ENCODE assay signal across 21 mouse cellular contexts in the genomic region with DNA sequence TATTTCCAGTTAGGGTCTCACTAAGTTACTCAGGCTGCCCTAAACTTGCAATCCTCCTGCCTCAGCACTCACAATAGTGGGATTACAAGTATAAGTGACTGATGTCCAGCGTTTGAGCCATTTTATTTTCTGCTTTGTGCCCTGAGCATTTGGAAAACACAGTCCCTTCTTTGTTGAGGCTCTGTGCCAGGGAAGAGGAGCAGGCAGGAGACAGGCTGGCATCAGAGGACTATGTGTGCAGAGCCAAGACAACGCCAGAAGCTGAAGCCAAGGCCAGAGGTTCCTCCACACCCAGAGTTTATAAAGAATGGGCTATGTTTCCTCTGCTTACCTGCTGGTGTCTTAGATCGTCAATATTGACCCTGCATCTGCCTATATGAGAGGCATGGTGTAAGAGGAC. TPM values are rescaled to one million over a fixed set of nuclear protein-coding genes. Genes with fewer than 3 reads are reported as not detected.
A peak's percentile ranks its signal among the peaks of the same experiment; 100 is the strongest.
DNase-seq lines count a peak whose midpoint lies in the region; ATAC-seq and TF ChIP-seq lines count a peak whose summit lies in the region.
"Had no signal": no experiment of that assay in that cellular context is flagged by ENCODE, and none has a peak within 500 bp of the region (broad histone marks: within the 10 kb centered on the region; RNA-seq: fewer than 3 reads in every experiment).

No protein-coding gene starts in this region.

- no peak overlapping the region for H3K9ac ChIP-seq in hindbrain, embryonic 12.5 days
- H3K9ac ChIP-seq in liver, adult 2 months (ENCODE audit: low read depth, low read length) = no peak overlapping the region
- H3K9ac ChIP-seq: embryonic facial prominence, embryonic 12.5 days; embryonic facial prominence, embryonic 15.5 days; forebrain, postnatal 0 days; hindbrain, embryonic 14.5 days had no signal

- no peak for ATAC-seq in hindbrain, embryonic 12.5 days (ENCODE audit: low FRiP score)
- ATAC-seq: activated CD4-positive, CD25-positive, alpha-beta regulatory T cell, adult 4 months; forebrain, embryonic 14.5 days; forebrain, postnatal 0 days; hindbrain, postnatal 0 days; inflammation-experienced regulatory T-cells, adult 6 months had no signal

- H3K27me3 ChIP-seq in hindbrain, embryonic 10.5 days (ENCODE audit: insufficient read depth, poor library complexity, severe bottlenecking) = peaks cover 37% of the 10 kb centered on the region
- H3K27me3 ChIP-seq in hindbrain, embryonic 12.5 days = peaks cover 32% of the 10 kb centered on the region
- H3K27me3 ChIP-seq in liver, adult 2 months (ENCODE audit: control insufficient read depth, insufficient read depth, low read length) = no peaks in the 10 kb centered on the region

- DNase-seq in cerebellum, postnatal 10 days = peak; percentile 61 to 71
- no peak for DNase-seq in cerebellum, postnatal 4 days (ENCODE audit: low spot score in 2 of 2)
- peak; percentile 1 for DNase-seq in hindbrain, embryonic 10.5 days (ENCODE audit: low spot score)
- DNase-seq in liver, adult 2 months (ENCODE audit: extremely low read depth, low read depth, low spot score) = peak; percentile 89
- DNase-seq in liver = no peak
- DNase-seq in ovary, postnatal 14 days (ENCODE audit: low spot score) = no peak
- DNase-seq: cerebellum, adult 11 months; cerebellum, adult 2 months; cerebellum, adult 9-11 months; forebrain, postnatal 0 days had no signal

- no peaks in the 10 kb centered on the region for H3K9me3 ChIP-seq in hindbrain, embryonic 10.5 days
- no peaks in the 10 kb centered on the region for H3K9me3 ChIP-seq in hindbrain, embryonic 12.5 days (replicated peaks)
- H3K9me3 ChIP-seq: embryonic facial prominence, embryonic 12.5 days; embryonic facial prominence, embryonic 15.5 days had no signal

- TF ChIP-seq POLR2A in liver, adult 2 months (IDR thresholded peaks at IDR 0.05; ENCODE audit: extremely low read depth, insufficient read depth, low read length) = no peak

- H3K27ac ChIP-seq in hindbrain, embryonic 10.5 days = no peak overlapping the region
- no peak overlapping the region for H3K27ac ChIP-seq in hindbrain, embryonic 12.5 days
- no peak overlapping the region for H3K27ac ChIP-seq in liver, adult 2 months (replicated peaks; ENCODE audit: insufficient read depth, low read depth, low read length)
- H3K27ac ChIP-seq: embryonic facial prominence, embryonic 12.5 days; embryonic facial prominence, embryonic 15.5 days; gastrocnemius, adult 2 months; hindbrain, embryonic 14.5 days; hindbrain, postnatal 0 days had no signal

- peaks cover 8% of the 10 kb centered on the region for H3K4me1 ChIP-seq in hindbrain, embryonic 10.5 days (replicated peaks)
- peaks cover 12% of the 10 kb centered on the region for H3K4me1 ChIP-seq in hindbrain, embryonic 12.5 days
- H3K4me1 ChIP-seq in liver, adult 2 months (ENCODE audit: control insufficient read depth, insufficient read depth, low read length) = peaks cover 5% of the 10 kb centered on the region; the same call in 1 of the 2 replicates
- H3K4me1 ChIP-seq: embryonic facial prominence, embryonic 12.5 days had no signal

- H3K36me3 ChIP-seq in hindbrain, embryonic 10.5 days = no peaks in the 10 kb centered on the region
- no peaks in the 10 kb centered on the region for H3K36me3 ChIP-seq in hindbrain, embryonic 12.5 days
- no peaks in the 10 kb centered on the region for H3K36me3 ChIP-seq in liver, adult 2 months (ENCODE audit: control insufficient read depth, insufficient read depth, low read length)
- H3K36me3 ChIP-seq: embryonic facial prominence, embryonic 12.5 days; embryonic facial prominence, embryonic 15.5 days had no signal

- WGBS in hindbrain, embryonic 10.5 days = 86% methylated on average over 3 of the region's 3 CpGs
- WGBS in hindbrain, embryonic 12.5 days = 85% methylated on average over 3 of the region's 3 CpGs
- WGBS in liver, adult 2 months = 29% methylated on average over 3 of the region's 3 CpGs

- H3K4me3 ChIP-seq in hindbrain, embryonic 10.5 days = no peak overlapping the region
- H3K4me3 ChIP-seq in hindbrain, embryonic 12.5 days = no peak overlapping the region
- no peak overlapping the region for H3K4me3 ChIP-seq in liver, adult 2 months (ENCODE audit: insufficient read depth, low read depth, low read length)
- H3K4me3 ChIP-seq: embryonic facial prominence, embryonic 12.5 days; embryonic facial prominence, embryonic 15.5 days; gastrocnemius, adult 2 months had no signal

- H3K4me2 ChIP-seq in hindbrain, embryonic 12.5 days (replicated peaks) = no peak overlapping the region
- H3K4me2 ChIP-seq: embryonic facial prominence, embryonic 12.5 days; embryonic facial prominence, embryonic 15.5 days; heart, embryonic 11.5 days; hindbrain, embryonic 14.5 days had no signal

- H3K79me2 ChIP-seq in liver, adult 2 months (ENCODE audit: control insufficient read depth, insufficient read depth, low read length) = no peaks in the 10 kb centered on the region

- no peak for TF ChIP-seq CTCF in liver, adult 2 months (IDR thresholded peaks at IDR 0.05; ENCODE audit: low read depth, low read length)

RNA-seq across cellular contexts. Expression of a gene that starts 32.5 kb away (rescaled TPM):
- 0.10 and 0.12 TPM in 2 replicates for polyA plus RNA-seq in hindbrain, embryonic 10.5 days (2016; fragmentation: Nextera tagmentation; extraction: Ambion mirVana)
- 0.19 and 0.25 TPM in 2 replicates for polyA plus RNA-seq in hindbrain, embryonic 12.5 days (2016; fragmentation: Nextera tagmentation; extraction: Ambion mirVana)
- 2.2 and 2.6 TPM in 2 replicates for total RNA-seq in liver, adult 2 months (2014; rRNA removed)
- polyA plus RNA-seq in liver, adult 2 months (2012; rRNA removed) = 1.6 TPM in 2 replicates
- total RNA-seq: gastrocnemius, postnatal 14 days had no signal
- polyA plus RNA-seq: forebrain, embryonic 14.5 days had no signal

Comparison
In these comparisons a context has a peak if more than half of its experiments do, and no peak if none do; other contexts are left out.
1. DNase-seq: peak in cerebellum, postnatal 10 days (2 of 2), hindbrain, embryonic 10.5 days (single experiment) and liver, adult 2 months (single experiment); none in cerebellum, postnatal 4 days (0 of 2), liver (single experiment) and ovary, postnatal 14 days (single experiment).